Mouse (Mus musculus) naive thymus-derived CD4-positive, alpha-beta T cell, adult 2 months (primary cell): ENCODE results near the gene Ptpn5.

Experiments
- DNase-seq: peaks from one replicate; pipeline ENCODE4 v3.0.0-alpha.2; 2011; ENCODE audit warnings: low read depth

Ptpn5 gene

GRCm38 (mm10) chr7:47133331-47133730, at the start of gene Ptpn5:
TSS of gene Ptpn5 (minus strand) at chr7:47133684.
- no peak for DNase-seq

DNA sequence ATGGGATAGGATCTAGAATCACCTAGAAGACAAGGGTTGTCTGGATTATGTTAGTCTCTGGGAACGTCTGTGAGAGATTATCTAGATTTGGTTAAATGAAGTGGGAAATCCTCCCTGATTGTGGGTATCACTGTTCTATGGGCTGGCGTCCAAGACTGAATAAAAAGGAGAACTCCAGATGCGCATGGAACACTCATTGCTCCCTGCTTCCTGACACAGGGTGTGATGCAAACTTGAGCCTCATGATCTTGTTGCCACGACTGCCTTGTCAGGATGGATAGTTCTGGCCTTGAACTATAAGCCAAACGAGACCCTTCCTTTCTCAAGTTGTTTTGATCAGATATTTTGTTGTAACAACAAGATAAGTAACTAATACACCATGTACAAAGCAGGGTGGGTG, 37.3 kb upstream of the Ptpn5 start:
- DNase-seq: no peak

DNA sequence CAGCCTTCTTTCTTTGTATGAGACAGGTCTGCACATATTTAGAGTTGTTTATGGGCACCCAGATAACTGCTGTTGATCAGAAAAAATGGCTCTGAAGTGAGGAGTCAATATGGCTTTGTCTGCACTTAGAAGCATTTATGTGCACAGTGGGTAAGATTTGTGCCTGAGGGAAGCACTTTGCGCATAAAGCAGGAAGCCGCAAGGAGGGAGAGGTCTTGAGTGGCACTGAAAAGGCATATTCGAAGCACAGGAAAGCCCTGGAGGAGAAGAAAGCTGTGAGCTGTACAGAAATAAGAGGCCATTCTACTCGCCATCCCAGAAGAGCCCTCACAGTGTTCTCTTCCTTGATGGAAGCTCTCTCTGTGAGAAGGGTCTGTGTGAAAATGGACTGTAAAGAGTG, 31.5 kb upstream of the Ptpn5 start:
- DNase-seq: no peak

- DNase-seq: no peak
Observed at GRCm38 (mm10) chr7:47163203-47163602, 29.7 kb upstream of the Ptpn5 start.

DNA sequence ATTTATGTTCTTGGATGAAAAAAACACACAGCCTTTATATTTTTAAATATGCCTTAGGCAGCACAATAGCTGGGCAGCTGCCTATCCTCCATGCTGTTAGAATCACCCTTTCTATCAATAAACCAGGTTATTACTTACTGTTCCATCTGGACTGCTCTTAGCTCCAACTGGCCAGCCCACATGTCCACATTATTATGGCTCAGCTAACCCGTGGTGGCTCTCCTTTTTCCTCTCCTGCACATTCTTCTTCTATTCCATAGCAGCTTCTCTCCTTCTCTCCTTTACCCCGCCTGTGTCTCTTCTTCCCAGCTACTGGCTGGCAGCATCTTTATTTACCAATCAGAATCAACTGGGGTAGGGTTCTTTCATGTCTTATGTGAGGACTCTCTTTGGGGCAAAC, 25.0 kb upstream of the Ptpn5 start:
- no peak for DNase-seq

DNA sequence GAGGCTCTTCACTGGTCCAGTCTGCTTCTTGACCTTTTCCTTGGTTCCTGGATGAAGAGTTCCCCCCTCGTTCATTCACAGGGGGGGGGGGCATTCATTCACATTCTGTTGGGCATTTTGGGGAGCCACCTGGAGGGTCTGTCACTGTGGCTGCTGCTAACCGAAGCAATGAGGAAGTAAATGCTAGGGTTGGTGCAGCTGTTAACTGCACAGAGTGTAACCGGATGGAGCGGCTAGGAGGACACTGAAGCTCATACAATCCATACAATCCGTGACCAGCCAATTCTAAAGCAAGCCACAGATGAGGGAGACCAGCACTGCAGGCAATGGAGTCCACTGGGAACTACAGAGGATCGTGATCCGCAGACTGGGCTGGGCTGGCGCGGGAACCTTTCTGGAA, 24.3 kb upstream of the Ptpn5 start:
- no peak for DNase-seq

- DNase-seq: no peak
Observed at GRCm38 (mm10) chr7:47155849-47156248, 22.4 kb upstream of the Ptpn5 start.

DNA sequence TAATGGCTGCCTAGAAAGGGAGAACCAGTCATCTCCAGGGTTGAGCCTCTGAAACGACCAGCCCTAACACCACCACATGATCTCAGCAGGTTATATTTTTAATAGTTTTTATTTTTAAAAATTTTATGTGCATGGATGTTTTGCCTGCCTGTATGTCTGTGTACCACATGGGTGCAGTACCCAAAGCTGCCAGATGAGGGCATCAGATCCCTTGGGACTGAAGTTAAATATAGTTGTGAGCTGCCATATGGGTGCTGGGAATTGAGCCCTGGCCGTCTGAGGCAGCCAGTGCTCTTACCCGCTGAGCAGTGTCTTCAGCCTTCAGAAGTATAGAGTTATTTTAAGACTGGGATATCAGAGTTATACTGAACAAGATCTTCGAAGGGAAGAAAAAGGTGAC, 21.9 kb upstream of the Ptpn5 start:
- DNase-seq: no peak

- peak; percentile 68 for DNase-seq
Observed at GRCm38 (mm10) chr7:47150420-47151061, 17.1 kb upstream of the Ptpn5 start.

DNA sequence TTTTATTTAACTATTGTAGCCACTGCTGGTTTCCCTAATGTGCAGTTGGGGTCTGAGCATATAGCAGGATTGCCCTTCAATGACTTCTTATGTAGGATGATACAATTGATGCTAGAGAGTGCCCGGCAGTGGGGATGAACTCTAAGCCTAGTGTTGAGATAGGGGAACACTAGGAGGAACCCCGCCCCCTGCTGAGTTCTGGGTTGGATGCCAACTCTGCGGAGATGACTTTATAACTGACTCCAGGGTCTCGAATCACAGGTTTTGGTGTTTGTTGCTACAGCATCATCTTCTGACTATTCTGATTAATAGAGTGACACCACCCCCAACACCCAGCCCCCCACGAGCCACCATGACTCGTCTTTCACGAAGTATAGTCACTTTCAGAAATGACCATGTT, 14.8 kb upstream of the Ptpn5 start:
- DNase-seq: no peak

- DNase-seq: peak; percentile 42
Observed at GRCm38 (mm10) chr7:47146034-47146812, 12.7 kb upstream of the Ptpn5 start.

- no peak for DNase-seq
Observed at GRCm38 (mm10) chr7:47144299-47144698, 10.8 kb upstream of the Ptpn5 start.

DNA sequence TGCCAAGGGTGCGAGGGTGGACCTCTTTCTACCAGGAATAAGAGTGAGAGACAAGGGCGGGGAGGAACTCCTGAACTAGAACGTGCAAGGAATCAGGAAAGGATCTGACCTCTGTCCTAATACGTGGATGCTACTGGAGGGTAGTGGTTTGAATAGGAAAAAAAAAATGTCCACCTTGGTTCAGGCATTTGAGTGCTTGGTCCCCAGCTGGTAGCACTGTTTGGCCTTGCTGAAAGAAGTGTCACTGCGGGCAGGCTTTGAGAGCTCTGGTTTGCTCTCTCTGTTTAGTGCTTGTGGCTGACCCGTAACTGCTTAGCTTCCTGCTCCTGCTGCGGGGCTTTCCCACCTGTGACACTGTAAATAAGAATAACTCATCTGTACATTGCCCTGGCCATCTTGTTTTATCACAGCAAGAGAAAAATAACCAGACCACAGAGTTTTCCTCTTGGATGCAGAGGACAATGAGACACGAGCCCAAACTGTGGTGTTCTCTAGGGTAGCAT, 6.4 kb upstream of the Ptpn5 start:
- DNase-seq: no peak

DNA sequence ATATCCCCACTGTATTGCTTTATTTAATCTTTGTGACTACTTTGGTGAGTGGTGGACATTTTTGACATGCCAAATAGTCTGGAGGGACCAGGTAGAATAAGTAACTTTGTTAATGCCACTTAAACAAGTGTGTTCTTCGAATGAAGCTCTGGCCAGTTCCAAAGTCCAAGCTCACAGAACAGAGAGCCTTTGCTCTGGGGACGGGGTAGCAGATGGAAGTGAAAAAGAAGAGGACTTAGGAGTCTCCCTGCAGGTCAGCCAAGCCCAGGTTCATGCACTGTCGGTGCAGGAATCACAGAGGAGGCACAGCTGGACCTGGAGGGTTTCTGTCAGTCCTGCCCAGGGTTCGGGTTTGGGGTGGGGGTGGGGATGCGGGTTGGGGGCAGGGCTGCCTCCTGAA, 1.1 kb upstream of the Ptpn5 start:
- DNase-seq: no peak

GRCm38 (mm10) chr7:47132931-47133260, 588 bp downstream of the Ptpn5 start:
- DNase-seq: no peak

DNA sequence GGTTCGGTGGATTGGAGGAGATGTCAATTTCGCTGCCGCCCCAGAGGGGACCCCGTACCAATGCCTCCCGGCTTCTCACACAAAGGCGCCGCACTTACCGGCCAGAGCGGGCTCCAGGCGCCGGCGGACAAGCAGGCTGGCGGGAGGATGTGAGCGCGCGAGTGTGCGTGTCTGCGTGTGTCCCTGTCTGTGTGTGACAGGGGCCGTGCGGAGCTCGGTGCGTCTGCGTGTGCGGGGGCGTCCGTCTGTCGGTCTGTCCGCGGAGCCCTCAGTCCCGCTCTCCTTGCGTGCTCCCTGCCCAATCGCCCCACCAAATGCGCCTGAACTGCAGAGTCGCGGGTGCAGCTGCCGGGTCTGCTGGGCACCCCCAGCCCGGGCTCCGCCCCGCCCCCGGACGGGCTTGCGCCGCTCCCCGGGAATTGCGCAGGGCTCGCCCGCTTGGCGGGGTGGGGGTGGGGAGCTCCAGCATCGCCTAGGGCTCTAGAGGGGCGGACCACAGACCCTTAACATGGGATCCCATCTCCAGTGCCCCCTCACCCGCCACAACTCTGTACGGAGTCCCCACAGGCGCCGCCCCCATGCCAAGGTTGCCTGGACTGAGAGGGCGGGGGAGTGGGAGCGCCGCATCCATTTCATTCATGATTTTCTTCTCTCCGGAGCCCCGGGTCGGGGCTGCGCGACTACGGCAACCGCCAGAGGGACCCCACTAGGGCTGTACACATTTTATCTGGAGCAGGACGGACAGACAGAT, 1.1 kb downstream of the Ptpn5 start:
- DNase-seq: no peak

DNA sequence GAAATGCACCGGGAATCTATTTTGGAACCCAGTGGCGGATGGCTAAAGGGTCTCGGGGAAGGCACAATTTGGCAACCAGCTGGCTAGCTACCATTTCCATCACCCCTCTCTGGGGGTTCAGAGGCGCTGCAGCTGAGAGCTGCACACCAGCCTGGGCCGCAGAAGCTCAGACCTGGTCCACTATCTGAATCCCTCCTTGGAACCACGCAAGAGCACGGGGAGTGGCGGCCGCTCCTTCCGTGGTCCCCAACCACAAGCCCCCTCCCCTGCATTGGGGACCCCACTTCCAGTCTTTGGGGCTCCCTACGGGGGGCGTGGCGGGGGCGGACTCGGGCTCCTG, 1.7 kb downstream of the Ptpn5 start:
- DNase-seq: no peak

- no peak for DNase-seq
Observed at GRCm38 (mm10) chr7:47131258-47131657, 2.2 kb downstream of the Ptpn5 start.

DNA sequence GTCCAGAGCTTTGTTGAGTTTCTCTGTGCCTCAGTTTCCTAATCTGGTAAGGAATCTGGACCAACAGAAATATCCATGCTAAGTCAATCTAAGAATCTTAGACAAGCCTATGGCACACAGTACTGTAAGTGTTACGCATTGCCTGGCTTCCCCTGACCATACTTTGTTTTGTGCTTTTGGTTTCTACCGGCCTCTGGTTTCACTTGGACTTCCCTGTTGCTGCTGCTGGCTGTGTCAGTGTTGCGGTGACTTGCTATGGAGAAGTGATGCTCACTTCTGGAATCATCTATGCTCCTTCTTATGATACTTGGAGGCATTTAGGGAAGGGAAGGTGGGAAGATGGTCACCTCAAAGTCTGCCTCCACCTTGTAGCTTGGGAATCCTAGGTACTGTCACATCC, 11.5 kb downstream of the Ptpn5 start:
- DNase-seq: no peak

- DNase-seq: no peak
Observed at GRCm38 (mm10) chr7:47116666-47117065, 16.8 kb downstream of the Ptpn5 start.

- no peak for DNase-seq
Observed at GRCm38 (mm10) chr7:47115491-47115890, 18.0 kb downstream of the Ptpn5 start.

GRCm38 (mm10) chr7:47113383-47113782, 20.1 kb downstream of the Ptpn5 start:
- no peak for DNase-seq

GRCm38 (mm10) chr7:47112036-47112435, 21.4 kb downstream of the Ptpn5 start:
- DNase-seq: no peak
